Mouse (Mus musculus) layer of hippocampus, postnatal 36 days (tissue): ENCODE results near the gene Snap91. TPM values are rescaled to one million over a fixed set of nuclear protein-coding genes. Genes with fewer than 3 reads are reported as not detected.

ENCODE experiments used
- DNase-seq, 2 experiments: peaks; one replicate each; pipeline ENCODE4 v3.0.0; 2022
- total RNA-seq, 2 experiments: library from RNA; stranded (reverse); gene quantifications; 2 replicates each; pipeline ENCODE4 v1.2.3; 2021

Snap91 gene
- total RNA-seq, 2 experiments from 2014 or later, result 390 to 392 TPM

- DNase-seq, result no peak
These were observed 67.1 kb downstream of the Snap91 start for GRCm38 (mm10) chr9:86813327-86813726.

DNA sequence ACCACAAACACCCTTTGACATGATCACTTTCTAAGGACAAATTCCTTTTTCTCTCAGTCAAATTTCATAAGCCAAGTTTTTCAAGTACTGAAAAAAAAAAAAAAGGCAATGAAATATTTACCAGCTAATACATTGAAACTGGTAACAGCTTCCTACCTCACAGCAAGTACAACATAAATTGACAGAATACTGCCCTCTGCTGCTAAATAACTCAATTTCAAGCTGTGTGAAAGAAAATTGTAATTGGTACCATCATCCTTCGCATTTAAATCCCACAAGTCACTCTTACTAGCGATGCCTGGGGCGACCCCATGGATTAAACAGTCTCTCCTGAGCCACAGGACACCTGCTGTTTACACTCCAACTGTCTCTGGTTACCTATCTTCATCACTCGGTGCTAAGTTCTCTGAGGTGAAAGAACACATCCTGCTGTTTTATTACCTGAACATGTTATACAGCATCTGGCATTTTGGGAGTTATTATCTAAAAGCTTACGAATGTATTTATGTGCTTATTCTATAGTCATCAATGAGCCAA is 69.7 kb downstream of the Snap91 start:
- no peak for DNase-seq

DNA sequence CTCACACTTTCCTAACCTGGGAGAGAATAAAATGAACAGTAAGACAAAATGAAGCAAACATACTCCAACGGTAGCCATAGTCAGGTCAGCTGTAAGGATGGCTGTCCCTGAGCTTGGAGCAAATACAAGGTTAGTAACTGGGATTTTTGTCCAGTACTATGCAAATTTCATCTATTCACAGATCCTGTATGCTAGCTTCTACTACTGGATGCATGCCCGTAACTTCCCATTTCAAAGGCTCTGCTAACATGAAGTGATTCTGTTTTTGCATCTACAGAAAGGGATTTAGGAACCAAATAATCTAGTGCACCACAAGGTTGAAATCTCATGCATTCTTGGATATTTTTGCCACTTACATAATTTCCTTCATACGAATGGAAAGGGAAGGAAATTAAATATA is 70.2 kb downstream of the Snap91 start:
- DNase-seq, result no peak

GRCm38 (mm10) chr9:86800600-86801163 is 79.8 kb downstream of the Snap91 start:
- no peak for DNase-seq

GRCm38 (mm10) chr9:86799099-86799498 is 81.4 kb downstream of the Snap91 start:
- no peak for DNase-seq

- no peak for DNase-seq
These were observed 81.8 kb downstream of the Snap91 start for GRCm38 (mm10) chr9:86798686-86799085.

- DNase-seq, result no peak
These were observed 82.3 kb downstream of the Snap91 start for GRCm38 (mm10) chr9:86798129-86798528.

GRCm38 (mm10) chr9:86797553-86797952 is 82.9 kb downstream of the Snap91 start:
- DNase-seq, result no peak

GRCm38 (mm10) chr9:86795236-86795635 is 85.2 kb downstream of the Snap91 start:
- DNase-seq, result no peak

GRCm38 (mm10) chr9:86791927-86792326 is 88.5 kb downstream of the Snap91 start:
- DNase-seq, result no peak

DNA sequence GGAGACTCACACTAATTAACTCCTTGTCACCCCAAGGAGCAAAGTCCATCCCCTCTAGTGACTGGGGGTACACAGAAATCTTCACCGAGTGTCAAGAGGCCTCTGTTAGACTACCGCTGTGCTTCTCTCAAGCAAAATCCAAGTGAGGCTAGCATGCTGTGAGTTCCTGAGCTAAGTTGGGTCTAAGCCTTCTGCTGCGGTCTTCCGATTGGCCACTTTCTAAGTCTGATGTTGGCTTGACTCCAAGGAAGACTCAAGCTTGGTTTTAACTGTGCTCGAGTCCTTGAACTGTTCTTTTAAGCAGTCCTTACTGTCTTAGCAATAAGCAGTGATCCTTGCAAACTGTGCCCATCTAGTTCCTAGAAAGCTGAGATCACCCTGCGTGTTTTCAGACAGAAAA is 91.3 kb downstream of the Snap91 start:
- DNase-seq, result no peak

GRCm38 (mm10) chr9:86782836-86783235 is 97.6 kb downstream of the Snap91 start:
- no peak for DNase-seq

- no peak for DNase-seq
These were observed 99.0 kb downstream of the Snap91 start for GRCm38 (mm10) chr9:86781426-86781825.

GRCm38 (mm10) chr9:86778212-86778611 is 102.2 kb downstream of the Snap91 start:
- DNase-seq, result no peak

DNA sequence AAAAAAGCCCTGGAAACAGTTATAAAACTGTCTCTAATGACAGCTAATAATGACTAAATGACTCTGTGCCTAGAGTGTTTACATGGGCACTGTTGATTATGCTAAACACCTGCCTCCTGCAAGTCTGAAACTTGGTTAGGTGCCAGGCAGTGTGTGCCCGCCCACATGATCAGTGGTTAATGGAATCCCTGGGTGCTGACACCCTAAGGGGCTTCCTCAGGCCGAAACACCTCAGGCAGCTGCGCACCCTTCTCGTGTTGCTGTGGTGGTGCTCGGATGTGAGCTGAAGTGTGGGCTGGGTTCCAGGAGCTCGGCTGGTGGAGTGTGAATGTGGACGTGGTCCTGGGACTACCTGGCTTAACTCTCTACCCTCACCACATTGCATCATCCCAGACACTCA is 103.1 kb downstream of the Snap91 start:
- DNase-seq, result no peak

DNA sequence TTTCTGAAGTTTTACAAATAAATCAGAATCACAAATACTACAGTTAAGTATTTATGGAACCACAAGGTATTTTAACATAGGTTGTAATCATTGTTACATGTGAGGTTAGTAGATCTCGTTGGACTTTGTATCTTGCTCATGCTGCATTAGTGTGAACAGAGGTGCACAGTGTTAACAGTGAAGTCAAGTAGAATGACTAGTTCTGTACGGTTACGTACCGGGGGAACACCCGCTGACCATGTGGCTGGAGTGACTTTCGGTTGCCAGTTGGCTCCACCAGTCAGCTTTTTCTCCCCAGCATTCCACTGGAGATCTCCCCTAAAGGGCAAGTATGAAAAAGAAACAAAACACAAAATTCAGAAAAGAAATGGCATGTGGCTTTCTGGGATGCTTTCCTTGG is 105.1 kb downstream of the Snap91 start:
- DNase-seq, result no peak

- no peak for DNase-seq
These were observed 106.5 kb downstream of the Snap91 start for GRCm38 (mm10) chr9:86773996-86774395.

DNA sequence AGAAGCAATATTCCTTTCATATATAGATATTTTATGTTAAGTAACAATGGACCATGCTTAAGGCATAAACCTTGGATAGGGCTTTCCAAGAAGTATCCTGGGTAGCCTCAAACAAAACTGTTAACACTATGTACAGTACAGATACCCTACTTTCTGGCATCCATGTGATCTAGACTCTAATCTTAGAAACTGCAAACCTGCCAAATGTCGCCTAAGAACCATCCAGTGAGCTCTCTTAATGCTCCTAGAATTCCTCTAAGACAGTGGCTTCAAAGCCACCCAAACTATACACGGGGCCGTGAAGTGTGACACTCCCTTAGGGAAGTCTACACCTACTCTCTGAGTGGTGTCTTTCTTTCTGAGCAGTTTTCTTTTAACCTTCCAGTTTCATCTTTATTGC is 107.6 kb downstream of the Snap91 start:
- no peak for DNase-seq

DNA sequence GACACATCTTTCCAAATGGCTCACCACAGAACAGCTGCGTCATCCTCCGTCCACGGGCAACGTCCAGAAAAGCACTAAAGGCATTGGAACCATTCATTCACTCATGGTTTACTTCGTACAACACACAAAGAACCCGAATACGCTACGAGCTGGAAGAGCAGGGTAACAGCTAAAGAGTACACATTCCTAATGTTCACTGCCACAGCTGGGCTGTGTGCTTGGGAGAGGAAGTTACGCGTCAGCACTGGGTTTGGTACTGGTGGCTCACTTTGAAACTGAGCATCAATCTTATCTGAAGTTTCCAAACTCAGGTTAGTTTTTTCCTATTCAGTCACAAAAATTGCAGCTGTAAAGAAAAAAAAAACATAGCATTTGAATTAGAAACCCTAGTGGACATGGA is 113.5 kb downstream of the Snap91 start:
- no peak for DNase-seq

DNA sequence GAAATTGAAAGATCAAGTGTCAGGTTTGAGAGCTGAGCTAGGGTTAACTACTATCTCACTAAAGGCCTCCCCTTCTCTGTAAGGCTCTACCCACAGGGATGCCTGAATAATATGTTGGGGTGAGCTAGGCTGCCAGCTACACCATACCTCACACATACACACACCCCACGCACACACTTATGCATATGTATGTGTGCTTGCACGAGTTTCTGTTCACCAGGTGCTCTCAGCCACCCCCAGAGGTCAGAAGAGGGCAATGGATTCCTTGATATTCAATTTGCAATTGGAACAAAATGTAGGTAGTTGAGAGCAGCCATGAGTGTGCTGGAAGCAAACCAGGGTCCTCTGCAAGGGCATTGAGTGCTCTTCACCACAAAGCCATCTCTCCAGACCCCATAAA is 116.5 kb downstream of the Snap91 start:
- DNase-seq, result no peak

GRCm38 (mm10) chr9:86762477-86763376 is 117.7 kb downstream of the Snap91 start:
- DNase-seq, result no peak

DNA sequence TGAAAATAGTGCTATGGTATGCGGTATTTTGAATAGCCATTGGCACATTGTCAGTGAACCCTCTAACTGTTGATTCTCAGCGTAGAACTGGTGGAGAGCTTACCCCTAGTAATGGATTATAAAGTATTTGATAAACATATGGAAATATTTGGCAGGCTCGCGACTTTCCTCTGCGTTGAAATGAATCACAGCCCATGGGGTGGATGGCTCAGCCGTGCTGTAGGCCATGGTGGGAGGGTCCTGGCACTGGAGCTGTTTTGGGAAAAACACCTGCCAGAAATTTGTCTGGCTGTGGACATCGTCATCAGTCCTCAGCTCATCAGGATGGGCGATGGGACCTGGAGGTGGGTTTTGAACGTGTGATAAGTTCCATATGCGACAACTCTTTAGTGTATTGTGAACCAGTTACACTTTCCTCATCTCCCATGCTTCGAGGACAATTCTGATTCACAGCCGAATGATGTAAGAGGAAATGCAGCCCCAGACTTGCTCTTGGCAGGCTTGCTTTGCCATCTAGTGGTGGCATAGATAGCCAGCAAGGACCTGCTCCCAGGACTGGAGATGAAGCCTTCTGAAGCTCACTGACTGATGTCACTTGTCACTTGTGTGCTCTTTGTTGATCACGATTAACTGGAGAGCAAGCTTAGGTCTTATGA is 134.4 kb downstream of the Snap91 start:
- peak; percentile 72 to 81 for DNase-seq

GRCm38 (mm10) chr9:86744041-86744440 is 136.4 kb downstream of the Snap91 start:
- DNase-seq, result no peak
